Mouse (Mus musculus) mature B cell (primary cell): ENCODE data around the gene Tpcn1.

ENCODE experiments used
- in situ Hi-C: fragments of 300-500 bp; cut with MboI; formaldehyde crosslinking; loops from 2 replicates; pipeline ENCODE4 v1.14.3; 2019

The Tpcn1 gene

DNA sequence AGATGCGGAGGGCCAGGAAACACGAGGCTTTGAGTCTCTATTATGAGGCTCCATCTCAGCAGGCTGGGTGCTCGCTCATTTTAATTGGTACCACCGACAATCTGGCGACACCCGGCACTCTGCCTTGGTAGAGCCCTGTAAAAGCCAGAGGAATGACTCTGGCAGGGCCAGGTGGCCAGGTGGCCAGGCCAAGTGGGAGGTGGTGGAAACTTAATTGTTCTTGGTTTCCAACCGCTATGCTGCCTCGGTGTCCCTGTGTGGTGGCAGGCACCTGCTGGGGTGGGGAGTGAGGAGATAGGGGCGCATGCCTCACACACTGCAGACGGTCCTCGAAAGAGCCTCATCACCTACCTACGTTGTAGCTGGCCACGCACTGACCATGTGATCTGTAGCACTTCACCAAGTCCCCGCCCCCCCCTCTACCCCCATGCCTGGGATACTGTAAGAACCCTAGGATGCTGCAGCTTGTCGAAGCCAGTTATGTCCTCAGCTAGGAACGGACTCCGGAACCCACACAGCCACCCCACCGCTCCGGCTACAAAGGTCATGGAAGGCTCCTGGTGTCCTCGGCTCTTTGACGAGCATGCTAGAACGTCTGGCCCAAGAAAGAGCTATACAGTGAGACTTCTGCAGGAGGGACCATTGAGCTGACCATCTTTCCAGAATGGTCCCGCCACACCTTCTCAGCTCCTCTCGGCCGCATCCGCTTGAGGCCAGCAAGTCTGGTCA is 8.4 kb downstream of the Tpcn1 start:
- in situ Hi-C loops: no loop called here

GRCm38 (mm10) chr5:120579211-120579897 is 9.1 kb downstream of the Tpcn1 start:
- in situ Hi-C loops: no loop called here

GRCm38 (mm10) chr5:120578504-120579081 is 9.9 kb downstream of the Tpcn1 start:
- in situ Hi-C loops: no loop called here

- in situ Hi-C loops: no loop called here
Measured at GRCm38 (mm10) chr5:120577935-120578441, 10.5 kb downstream of the Tpcn1 start.

DNA sequence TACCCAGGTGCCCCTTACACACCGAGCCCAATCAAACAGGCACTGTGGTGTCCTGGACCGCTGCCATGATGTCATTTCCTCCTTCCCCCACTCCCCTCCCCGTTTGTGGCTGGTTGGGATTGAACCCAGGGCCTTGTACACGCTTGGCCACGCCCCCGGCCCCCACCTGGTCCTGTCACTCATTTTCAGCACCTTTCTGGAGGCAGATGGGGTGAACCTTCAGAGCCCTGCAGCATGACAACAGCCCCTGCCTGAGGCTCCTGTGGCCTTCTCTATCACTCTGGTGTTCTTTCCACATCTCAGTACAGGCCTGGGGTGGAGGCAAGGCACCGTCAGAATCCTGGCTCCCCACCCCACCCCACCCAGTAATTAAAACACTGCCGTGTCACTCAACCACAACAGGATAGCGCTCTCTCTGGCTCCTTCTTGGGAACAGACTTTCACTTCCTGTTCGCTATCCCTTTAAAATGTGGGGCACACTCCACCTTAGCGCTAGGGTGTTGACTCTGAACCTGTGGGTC is 11.6 kb downstream of the Tpcn1 start:
- in situ Hi-C loops: no loop called here

DNA sequence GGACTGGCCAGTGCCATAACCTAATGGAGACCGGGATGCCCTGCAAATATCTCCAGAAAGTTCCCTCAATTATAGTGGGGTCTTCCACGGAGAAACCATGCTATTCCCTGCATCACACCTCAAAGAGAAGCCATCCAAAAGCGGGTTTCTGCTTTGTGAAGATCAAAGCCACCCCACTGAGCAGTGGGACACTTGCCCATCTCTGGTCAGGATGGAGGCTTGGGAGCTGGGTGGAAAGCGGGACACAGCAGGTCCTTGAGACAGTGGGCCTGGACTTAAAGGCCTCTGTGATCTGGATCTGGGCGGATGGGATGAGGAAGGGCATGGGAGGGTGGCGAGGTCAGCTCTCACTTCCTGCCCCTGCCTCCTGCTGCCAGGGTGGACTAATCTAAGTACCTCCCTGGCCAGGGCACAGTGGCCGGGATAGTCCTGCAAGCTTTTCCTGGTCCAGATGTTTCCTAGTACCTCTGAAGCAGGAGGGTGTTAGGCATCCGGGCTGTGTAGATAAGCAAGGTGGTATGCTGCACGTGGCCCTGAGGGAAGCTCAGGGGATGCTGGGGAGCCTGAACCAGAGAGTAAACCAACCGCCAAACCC is 13.9 kb downstream of the Tpcn1 start:
- in situ Hi-C loops: no loop called here

DNA sequence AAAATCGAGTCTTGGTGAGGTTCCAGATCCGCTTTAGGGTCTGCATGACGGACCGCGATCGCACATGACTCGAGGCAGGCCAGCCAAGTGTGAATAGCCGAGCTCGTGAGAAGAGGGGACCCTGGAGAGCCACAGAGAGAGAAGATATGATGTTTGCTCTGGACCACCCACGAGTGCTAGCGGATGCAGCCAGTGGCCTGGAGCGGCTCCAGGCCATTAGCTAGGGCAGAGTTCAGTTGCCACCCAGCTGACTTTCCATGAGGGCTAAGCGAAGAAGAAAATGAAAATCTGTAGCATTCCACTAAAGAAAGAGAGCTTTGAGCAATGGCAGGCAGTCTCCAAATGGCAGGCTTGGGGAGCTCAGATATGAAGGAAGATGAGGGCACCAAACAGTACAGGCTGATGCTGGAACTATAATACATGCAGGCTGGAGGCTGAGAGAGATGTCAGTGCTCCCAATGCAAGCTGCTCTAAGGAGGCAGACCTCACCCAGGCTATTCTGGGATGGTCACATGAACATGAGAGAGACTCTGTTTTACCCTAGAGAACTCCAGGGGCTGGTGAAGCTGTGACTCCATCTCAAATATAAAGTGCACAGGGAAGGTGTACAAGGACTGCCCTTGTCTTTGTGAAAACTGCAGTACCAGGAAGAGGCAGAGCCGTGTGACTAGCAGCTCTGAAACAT is 17.3 kb downstream of the Tpcn1 start:
- in situ Hi-C loops: no loop called here

- in situ Hi-C loops: no loop called here
Measured at GRCm38 (mm10) chr5:120570289-120570897, 18.1 kb downstream of the Tpcn1 start.

- in situ Hi-C loops: no loop called here
Measured at GRCm38 (mm10) chr5:120569791-120570190, 18.7 kb downstream of the Tpcn1 start.

DNA sequence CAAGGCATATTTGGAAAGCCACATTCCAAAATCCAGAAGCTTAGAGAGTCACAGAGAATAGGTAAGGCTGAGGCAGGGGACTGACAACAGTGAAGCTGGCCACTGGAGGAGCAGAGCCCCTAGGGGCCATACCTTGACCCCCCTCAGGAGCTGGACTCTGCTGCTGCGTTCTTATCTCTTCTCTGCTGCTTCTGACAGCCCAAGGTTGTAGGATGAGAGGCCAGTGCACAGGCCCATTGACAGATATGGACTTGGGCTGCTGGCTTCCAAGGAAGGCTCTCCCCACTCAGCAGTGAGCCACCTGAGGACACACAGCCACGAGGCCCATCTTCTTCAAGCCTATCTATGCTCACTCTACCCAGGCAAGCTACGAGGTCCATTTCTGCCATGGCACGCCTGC is 19.5 kb downstream of the Tpcn1 start:
- in situ Hi-C loops: no loop called here

DNA sequence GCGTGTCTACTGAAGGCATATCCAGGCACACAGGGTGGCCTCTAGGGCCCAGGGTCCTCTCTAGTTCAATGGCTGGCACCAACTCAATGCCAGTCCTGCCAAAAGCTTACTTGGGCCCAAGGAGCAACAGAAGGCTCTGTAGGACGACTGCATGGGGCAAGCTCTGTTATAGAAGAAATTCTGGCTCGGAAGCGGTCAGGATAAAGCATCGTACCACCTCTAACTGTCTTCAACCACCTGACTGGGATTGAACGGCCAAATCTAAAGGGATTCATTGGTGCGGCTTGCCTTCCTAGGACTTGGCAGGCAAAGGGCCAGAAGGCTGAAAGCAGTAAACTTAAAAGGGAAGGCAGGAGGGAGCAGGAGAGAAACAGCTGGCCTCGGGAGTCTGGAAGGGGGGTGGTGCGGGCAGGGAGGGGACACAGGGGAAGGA is 20.1 kb downstream of the Tpcn1 start:
- in situ Hi-C loops: no loop called here

- in situ Hi-C loops: no loop called here
Measured at GRCm38 (mm10) chr5:120567761-120568211, 20.7 kb downstream of the Tpcn1 start.

DNA sequence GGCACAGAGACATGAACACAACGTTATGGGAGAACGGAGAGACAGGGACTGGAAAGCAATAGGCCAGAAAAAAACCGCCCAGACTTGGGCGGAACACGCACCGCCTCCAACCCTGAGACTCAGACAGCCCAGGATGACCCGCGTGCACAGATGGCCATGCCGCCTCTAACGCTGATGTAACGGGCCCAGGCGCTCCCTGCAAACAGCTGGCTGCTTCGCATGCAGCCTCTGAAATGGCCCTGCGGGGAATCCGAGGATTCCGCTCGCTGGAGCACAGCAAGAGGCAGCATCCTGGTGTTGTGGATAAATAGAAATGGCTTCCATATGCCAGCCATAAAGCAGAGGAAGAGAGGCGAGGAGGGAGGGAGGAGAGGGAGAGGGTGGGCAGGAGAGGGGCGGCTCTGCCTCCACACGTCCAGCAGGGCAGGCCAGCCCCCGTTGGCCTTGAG is 21.2 kb downstream of the Tpcn1 start:
- in situ Hi-C loops: no loop called here

DNA sequence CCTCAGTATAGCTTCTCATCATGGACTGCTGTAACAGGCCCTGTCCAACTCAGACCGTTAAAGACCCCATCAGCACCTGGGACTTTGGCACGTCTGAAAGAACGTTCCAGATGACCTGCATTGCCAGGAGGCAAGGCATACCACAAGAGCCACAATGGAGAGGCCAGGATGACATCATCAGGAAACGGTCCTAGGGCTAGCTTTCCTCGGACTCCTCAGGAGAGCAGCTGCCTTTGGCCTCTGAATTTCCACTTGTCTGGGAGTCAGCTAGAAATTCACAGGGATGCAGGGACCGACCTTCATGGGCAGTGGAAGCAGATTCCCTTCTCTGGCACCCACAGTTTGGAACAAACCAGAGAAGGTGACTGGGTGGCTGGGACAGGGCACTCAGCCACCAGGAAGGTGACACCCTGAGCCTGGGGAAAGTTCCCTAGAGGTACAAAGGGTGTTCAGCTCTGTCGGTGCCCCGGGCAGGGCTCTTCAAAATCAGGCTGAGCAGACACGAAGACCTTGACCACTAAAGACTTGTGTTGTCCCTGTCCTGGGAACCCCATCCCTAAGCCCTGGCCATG is 21.7 kb downstream of the Tpcn1 start:
- in situ Hi-C loops: no loop called here

- in situ Hi-C loops: no loop called here
Measured at GRCm38 (mm10) chr5:120566101-120566500, 22.4 kb downstream of the Tpcn1 start.

- in situ Hi-C loops: no loop called here
Measured at GRCm38 (mm10) chr5:120565171-120565905, 23.1 kb downstream of the Tpcn1 start.

GRCm38 (mm10) chr5:120563914-120564311 is 24.6 kb downstream of the Tpcn1 start:
- in situ Hi-C loops: no loop called here

DNA sequence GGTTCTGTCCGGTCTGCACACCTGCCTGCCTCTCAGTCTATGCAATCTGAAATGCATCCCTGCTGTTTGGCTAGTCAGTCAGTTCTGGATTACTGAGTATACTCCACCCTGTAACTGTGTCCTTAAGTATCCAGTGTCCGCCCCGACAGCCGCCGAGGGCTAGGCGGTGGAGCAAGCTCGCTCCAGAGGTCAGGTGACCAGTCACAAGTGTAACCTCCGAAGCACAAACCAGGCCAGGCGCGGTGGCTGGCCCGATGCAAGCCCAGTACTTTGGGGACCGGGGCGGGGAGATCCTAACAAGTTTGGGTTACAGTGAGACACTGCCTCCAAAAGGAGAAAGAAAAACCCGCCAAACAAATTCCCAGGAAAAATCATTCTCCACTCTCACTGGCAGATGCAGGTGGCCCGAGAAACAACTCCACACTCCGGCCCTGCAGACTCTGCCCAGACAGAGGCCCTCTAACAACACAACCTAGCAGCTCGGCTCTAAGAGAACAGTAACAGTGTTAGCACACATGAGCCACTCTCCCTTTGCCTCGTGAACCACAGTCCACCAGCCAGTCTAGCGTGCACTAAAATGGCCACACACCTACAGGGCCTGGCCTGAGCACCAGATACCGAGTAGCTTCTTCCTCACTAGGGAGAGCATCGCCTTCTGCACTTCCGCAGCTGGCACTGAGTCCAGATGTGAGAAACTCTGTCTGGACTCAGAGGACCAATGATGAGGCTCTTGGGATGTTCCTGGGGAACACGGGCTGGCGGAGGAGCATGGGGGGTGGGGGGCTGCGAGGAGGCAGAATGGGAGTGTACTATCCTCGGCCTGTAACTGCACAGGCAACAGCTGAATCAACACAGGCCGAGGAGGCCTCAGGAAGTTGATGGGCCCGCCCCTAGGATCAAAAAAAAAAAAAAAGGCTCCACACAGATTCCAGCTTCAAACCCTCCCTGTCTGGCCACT is 25.2 kb downstream of the Tpcn1 start:
- in situ Hi-C loops: no loop called here
